Mouse (Mus musculus): Measurements from ENCODE around the gene Vmn2r23.
"Not testable (repeated sequence)": the region's sequence is repeated elsewhere in the genome, so short reads cannot be mapped to it uniquely, and the experiment has no call there.

Vmn2r23 gene

GRCm38 (mm10) chr6:123702370-123702769 lies at the start of gene Vmn2r23:
TSS of gene Vmn2r23 (plus strand) at chr6:123702670.
- DNase-seq (ENCODE audit: low spot score): no peak

GRCm38 (mm10) chr6:123657040-123657439 lies 45.4 kb upstream of the Vmn2r23 start:
- DNase-seq (ENCODE audit: low spot score): no peak

- not testable (repeated sequence) for DNase-seq (ENCODE audit: low spot score)
These were observed 5.8 kb upstream of the Vmn2r23 start for GRCm38 (mm10) chr6:123696639-123697038.

- DNase-seq (ENCODE audit: low spot score): no peak
These were observed 5.3 kb upstream of the Vmn2r23 start for GRCm38 (mm10) chr6:123697213-123697612.

GRCm38 (mm10) chr6:123770031-123770430 lies 67.6 kb downstream of the Vmn2r23 start:
- DNase-seq (ENCODE audit: low spot score): no peak

GRCm38 (mm10) chr6:123778579-123778978 lies 76.1 kb downstream of the Vmn2r23 start, which contains the start of gene Vmn2r24:
TSS of gene Vmn2r24 (plus strand) at chr6:123778879.
- no peak for DNase-seq (ENCODE audit: low spot score)

- DNase-seq (ENCODE audit: low spot score): no peak
These were observed 82.4 kb downstream of the Vmn2r23 start for GRCm38 (mm10) chr6:123784857-123785256.

- no peak for DNase-seq (ENCODE audit: low spot score)
These were observed 91.3 kb downstream of the Vmn2r23 start for GRCm38 (mm10) chr6:123793746-123794145.

Data from ovary, postnatal 36 days (tissue).